Mouse (Mus musculus): Measurements from ENCODE around the gene Hist1h2bk. TPM values are rescaled to one million over a fixed set of nuclear protein-coding genes. Genes with fewer than 3 reads are reported as not detected.

The Hist1h2bk gene
- polyA plus RNA-seq, 1 experiment: 8.2 TPM

GRCm38 (mm10) chr13:22005605-22006333 lies 29.9 kb upstream of the Hist1h2bk start:
- H3K27me3 ChIP-seq (ENCODE audit: control insufficient read depth, insufficient read depth, insufficient read length): peaks cover 22% of the 10 kb centered on the region
- no peak for TF ChIP-seq CEBPB (IDR thresholded peaks at IDR 0.05; ENCODE audit: insufficient read depth, poor library complexity, severe bottlenecking)
- TF ChIP-seq TCF12 (IDR thresholded peaks at IDR 0.05; ENCODE audit: insufficient read depth, poor library complexity, severe bottlenecking): no peak
- TF ChIP-seq MAX (IDR thresholded peaks at IDR 0.05; ENCODE audit: low read depth): no peak
- TF ChIP-seq E2F4 (IDR thresholded peaks at IDR 0.05; ENCODE audit: insufficient read depth): no peak
- no peak for TF ChIP-seq SRF (IDR thresholded peaks at IDR 0.05; ENCODE audit: control insufficient read depth, insufficient read length, low read depth)
- no peak for TF ChIP-seq TCF3 (IDR thresholded peaks at IDR 0.05; ENCODE audit: insufficient read length, low read depth)
- no peak for TF ChIP-seq POLR2AphosphoS2 (IDR thresholded peaks at IDR 0.05; ENCODE audit: insufficient read length, low read depth)
- TF ChIP-seq MYOD1 (IDR thresholded peaks at IDR 0.05; ENCODE audit: control insufficient read depth in 1 of 3, insufficient read length in 2 of 3, low read depth in 2 of 3): no peak
- TF ChIP-seq MYOG (IDR thresholded peaks at IDR 0.05; ENCODE audit: control insufficient read depth in 1 of 3, insufficient read depth in 1 of 3, insufficient read length in 2 of 3, low read depth in 2 of 3): no peak
- no peak for TF ChIP-seq POLR2A (IDR thresholded peaks at IDR 0.05; ENCODE audit: insufficient read length, low read depth)
- TF ChIP-seq REST (IDR thresholded peaks at IDR 0.05; ENCODE audit: insufficient read depth, insufficient read length): no peak
- no peak for TF ChIP-seq USF1 (IDR thresholded peaks at IDR 0.05; ENCODE audit: low read depth)

GRCm38 (mm10) chr13:22006334-22007120 lies 29.1 kb upstream of the Hist1h2bk start:
- no peaks in the 10 kb centered on the region for H3K79me2 ChIP-seq (ENCODE audit: control insufficient read depth, insufficient read depth)
- TF ChIP-seq POLR2A (IDR thresholded peaks at IDR 0.05; ENCODE audit: insufficient read length, low read depth) (no peak), TCF12 (IDR thresholded peaks at IDR 0.05; ENCODE audit: insufficient read depth, poor library complexity, severe bottlenecking) (no peak), USF1 (IDR thresholded peaks at IDR 0.05; ENCODE audit: low read depth) (no peak), REST (IDR thresholded peaks at IDR 0.05; ENCODE audit: insufficient read depth, insufficient read length) (no peak), MAX (IDR thresholded peaks at IDR 0.05; ENCODE audit: low read depth) (no peak), MYOG (IDR thresholded peaks at IDR 0.05; ENCODE audit: control insufficient read depth in 1 of 3, insufficient read depth in 1 of 3, insufficient read length in 2 of 3, low read depth in 2 of 3) (no peak), MYOD1 (IDR thresholded peaks at IDR 0.05; ENCODE audit: control insufficient read depth in 1 of 3, insufficient read length in 2 of 3, low read depth in 2 of 3) (no peak), CEBPB (IDR thresholded peaks at IDR 0.05; ENCODE audit: insufficient read depth, poor library complexity, severe bottlenecking) (no peak), POLR2AphosphoS2 (IDR thresholded peaks at IDR 0.05; ENCODE audit: insufficient read length, low read depth) (no peak), SRF (IDR thresholded peaks at IDR 0.05; ENCODE audit: control insufficient read depth, insufficient read length, low read depth) (no peak), TCF3 (IDR thresholded peaks at IDR 0.05; ENCODE audit: insufficient read length, low read depth) (no peak), E2F4 (IDR thresholded peaks at IDR 0.05; ENCODE audit: insufficient read depth) (no peak)
- H3K4me3 ChIP-seq: peak overlapping the region; percentile 34
- no peaks in the 10 kb centered on the region for H3K36me3 ChIP-seq (ENCODE audit: control insufficient read depth, insufficient read depth)
- H3K27me3 ChIP-seq (ENCODE audit: control insufficient read depth, insufficient read depth, insufficient read length): peaks cover 22% of the 10 kb centered on the region
- H3K4me2 ChIP-seq (ENCODE audit: low read depth): peak overlapping the region; percentile 97
- H3ac ChIP-seq (ENCODE audit: control insufficient read depth, insufficient read length): peak overlapping the region; percentile 3

More at GRCm38 (mm10) chr13:22005605-22006333, 29.9 kb upstream of the Hist1h2bk start:
- peak overlapping the region; percentile 3 for H3ac ChIP-seq (ENCODE audit: control insufficient read depth, insufficient read length)
- no peaks in the 10 kb centered on the region for H3K36me3 ChIP-seq (ENCODE audit: control insufficient read depth, insufficient read depth)
- no peaks in the 10 kb centered on the region for H3K79me2 ChIP-seq (ENCODE audit: control insufficient read depth, insufficient read depth)
- H3K4me3 ChIP-seq: peak overlapping the region; percentile 34
- H3K4me2 ChIP-seq (ENCODE audit: low read depth): peak overlapping the region; percentile 97

GRCm38 (mm10) chr13:22007121-22007510 lies 28.6 kb upstream of the Hist1h2bk start:
- TF ChIP-seq POLR2A (IDR thresholded peaks at IDR 0.05; ENCODE audit: insufficient read length, low read depth) (no peak), TCF3 (IDR thresholded peaks at IDR 0.05; ENCODE audit: insufficient read length, low read depth) (no peak)
- Histone ChIP-seq H3K36me3 (ENCODE audit: control insufficient read depth, insufficient read depth) (no peaks in the 10 kb centered on the region), H3ac (ENCODE audit: control insufficient read depth, insufficient read length) (no peak overlapping the region), H3K4me3 (peak overlapping the region; percentile 34), H3K27me3 (ENCODE audit: control insufficient read depth, insufficient read depth, insufficient read length) (peaks cover 22% of the 10 kb centered on the region), H3K4me2 (ENCODE audit: low read depth) (no peak overlapping the region), H3K79me2 (ENCODE audit: control insufficient read depth, insufficient read depth) (no peaks in the 10 kb centered on the region)

GRCm38 (mm10) chr13:22007872-22008271 lies 27.8 kb upstream of the Hist1h2bk start:
- no peak overlapping the region for H3K4me2 ChIP-seq (ENCODE audit: low read depth)
- peaks cover 22% of the 10 kb centered on the region for H3K27me3 ChIP-seq (ENCODE audit: control insufficient read depth, insufficient read depth, insufficient read length)
- H3ac ChIP-seq (ENCODE audit: control insufficient read depth, insufficient read length): no peak overlapping the region
- H3K79me2 ChIP-seq (ENCODE audit: control insufficient read depth, insufficient read depth): no peaks in the 10 kb centered on the region
- H3K4me3 ChIP-seq: no peak overlapping the region
- no peaks in the 10 kb centered on the region for H3K36me3 ChIP-seq (ENCODE audit: control insufficient read depth, insufficient read depth)
- no peak for TF ChIP-seq MYOG (IDR thresholded peaks at IDR 0.05; ENCODE audit: control insufficient read depth in 1 of 3, insufficient read depth in 1 of 3, insufficient read length in 2 of 3, low read depth in 2 of 3)
- no peak for TF ChIP-seq MYOD1 (IDR thresholded peaks at IDR 0.05; ENCODE audit: control insufficient read depth in 1 of 3, insufficient read length in 2 of 3, low read depth in 2 of 3)
- TF ChIP-seq E2F4 (IDR thresholded peaks at IDR 0.05; ENCODE audit: insufficient read depth): no peak
- no peak for TF ChIP-seq POLR2A (IDR thresholded peaks at IDR 0.05; ENCODE audit: insufficient read length, low read depth)
- TF ChIP-seq POLR2AphosphoS2 (IDR thresholded peaks at IDR 0.05; ENCODE audit: insufficient read length, low read depth): no peak
- no peak for TF ChIP-seq MAX (IDR thresholded peaks at IDR 0.05; ENCODE audit: low read depth)
- no peak for TF ChIP-seq CEBPB (IDR thresholded peaks at IDR 0.05; ENCODE audit: insufficient read depth, poor library complexity, severe bottlenecking)
- no peak for TF ChIP-seq TCF3 (IDR thresholded peaks at IDR 0.05; ENCODE audit: insufficient read length, low read depth)
- no peak for TF ChIP-seq SRF (IDR thresholded peaks at IDR 0.05; ENCODE audit: control insufficient read depth, insufficient read length, low read depth)
- TF ChIP-seq REST (IDR thresholded peaks at IDR 0.05; ENCODE audit: insufficient read depth, insufficient read length): no peak
- TF ChIP-seq USF1 (IDR thresholded peaks at IDR 0.05; ENCODE audit: low read depth): no peak
- TF ChIP-seq TCF12 (IDR thresholded peaks at IDR 0.05; ENCODE audit: insufficient read depth, poor library complexity, severe bottlenecking): no peak

Measured in myocyte (in vitro differentiated cells).